Mouse (Mus musculus): ENCODE measurements around the gene Gabrd. TPM values are rescaled to one million over a fixed set of nuclear protein-coding genes. Genes with fewer than 3 reads are reported as not detected.
"Not testable (repeated sequence)": the region's sequence is repeated elsewhere in the genome, so short reads cannot be mapped to it uniquely, and the experiment has no call there.

The Gabrd gene
- 243 and 290 TPM in 2 replicates for polyA plus RNA-seq (2012; rRNA removed)

DNA sequence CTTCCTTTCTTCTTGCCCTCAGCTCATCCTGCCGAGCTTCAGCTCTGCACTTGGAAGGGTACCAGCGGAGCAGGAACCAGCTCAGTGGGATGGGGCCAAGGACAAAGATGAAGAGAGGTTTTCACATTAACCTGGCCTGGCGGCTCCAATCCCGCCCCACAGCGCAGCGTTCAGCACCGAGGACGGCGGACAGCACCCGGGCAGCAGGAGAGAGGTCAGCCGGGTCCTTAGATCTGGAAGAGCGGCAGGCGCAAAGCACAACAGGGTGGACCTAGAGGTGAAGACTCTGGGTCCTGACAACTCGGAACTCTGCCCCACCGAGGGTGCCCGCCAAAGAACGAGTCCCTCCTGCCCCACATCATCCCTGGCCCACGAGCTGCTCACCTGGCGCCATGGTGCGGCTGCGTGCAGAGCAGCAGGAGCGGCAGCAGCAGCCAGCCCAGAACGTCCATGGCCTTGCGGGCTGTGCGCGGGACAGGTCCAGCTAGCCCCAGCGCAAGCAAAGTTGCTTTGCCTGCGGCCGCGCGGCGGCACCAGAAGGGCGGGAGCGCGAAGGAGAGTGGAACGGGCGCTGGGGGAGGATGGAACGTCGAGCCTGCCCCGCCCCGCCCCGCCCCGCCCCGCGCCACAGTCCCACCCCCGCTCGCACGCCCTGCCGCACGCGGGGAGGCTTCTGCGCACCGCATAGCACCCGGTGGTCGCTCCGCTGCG is at the start of gene Gabrd:
Gene Gabrd, minus strand, starts transcription at position 602 of the 711 bp plus-strand sequence.
- peak; percentile 88 to 89 for DNase-seq
- Histone ChIP-seq H3K27me3 (ENCODE audit: control insufficient read depth, insufficient read depth, low read length) (no peaks in the 10 kb centered on the region), H3K4me3 (replicated peaks; ENCODE audit: insufficient read depth, low read depth, low read length) (peak within 1 kb of the TSS; percentile 79), H3K4me1 (ENCODE audit: control insufficient read depth, insufficient read depth, low read length) (peaks cover 25% of the 10 kb centered on the region; the same call in 1 of the 2 replicates), H3K27ac (ENCODE audit: insufficient read depth, low read length) (peak within 1 kb of the TSS; percentile 85)
- peak; percentile 88 for TF ChIP-seq POLR2A (IDR thresholded peaks at IDR 0.05; ENCODE audit: borderline replicate concordance, insufficient read depth, low read length)
- TF ChIP-seq CTCF (IDR thresholded peaks at IDR 0.05; ENCODE audit: borderline replicate concordance, insufficient read depth, low read depth, low read length), result no peak
- WGBS, result 1% methylated on average over 50 of the region's 57 CpGs

DNA sequence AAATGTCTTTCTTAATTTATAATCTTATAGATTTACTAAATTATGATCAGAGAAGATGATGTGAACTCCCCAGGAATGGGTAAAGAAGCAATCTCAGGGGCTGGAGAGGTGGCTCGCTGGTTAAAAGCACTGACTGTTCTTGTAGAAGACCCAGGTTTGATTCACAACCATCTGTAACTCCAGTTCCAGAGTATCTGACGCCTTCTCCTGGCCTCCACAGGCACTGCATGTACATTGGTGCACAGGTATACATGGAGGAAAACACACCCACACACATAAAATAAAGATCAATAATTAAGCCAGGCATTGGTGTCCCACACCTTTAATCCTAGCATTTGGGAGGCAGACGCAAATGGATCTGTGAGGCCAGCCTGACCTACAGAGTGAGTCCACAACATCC is 44.9 kb upstream of the Gabrd start:
- H3K27ac ChIP-seq (ENCODE audit: insufficient read depth, low read length), result no peak overlapping the region
- H3K27me3 ChIP-seq (ENCODE audit: control insufficient read depth, insufficient read depth, low read length), result no peaks in the 10 kb centered on the region
- no peak overlapping the region for H3K4me3 ChIP-seq (replicated peaks; ENCODE audit: insufficient read depth, low read depth, low read length)
- WGBS, result 85% methylated on average over 3 of the region's 3 CpGs
- DNase-seq, result no peak
- H3K4me1 ChIP-seq (ENCODE audit: control insufficient read depth, insufficient read depth, low read length), result peaks cover 3% of the 10 kb centered on the region; the same call in 1 of the 2 replicates
- TF ChIP-seq POLR2A (IDR thresholded peaks at IDR 0.05; ENCODE audit: borderline replicate concordance, insufficient read depth, low read length), result no peak
- 0 out of 2 replicates have a peak, but pooled peaks have one; percentile 18 for TF ChIP-seq CTCF (IDR thresholded peaks at IDR 0.05; ENCODE audit: borderline replicate concordance, insufficient read depth, low read depth, low read length)

GRCm38 (mm10) chr4:155433993-155434392 is 36.1 kb upstream of the Gabrd start:
- TF ChIP-seq POLR2A (IDR thresholded peaks at IDR 0.05; ENCODE audit: borderline replicate concordance, insufficient read depth, low read length), result no peak
- no peak for TF ChIP-seq CTCF (IDR thresholded peaks at IDR 0.05; ENCODE audit: borderline replicate concordance, insufficient read depth, low read depth, low read length)
- 85% methylated on average over 5 of the region's 5 CpGs for WGBS
- H3K27ac ChIP-seq (ENCODE audit: insufficient read depth, low read length), result no peak overlapping the region

DNA sequence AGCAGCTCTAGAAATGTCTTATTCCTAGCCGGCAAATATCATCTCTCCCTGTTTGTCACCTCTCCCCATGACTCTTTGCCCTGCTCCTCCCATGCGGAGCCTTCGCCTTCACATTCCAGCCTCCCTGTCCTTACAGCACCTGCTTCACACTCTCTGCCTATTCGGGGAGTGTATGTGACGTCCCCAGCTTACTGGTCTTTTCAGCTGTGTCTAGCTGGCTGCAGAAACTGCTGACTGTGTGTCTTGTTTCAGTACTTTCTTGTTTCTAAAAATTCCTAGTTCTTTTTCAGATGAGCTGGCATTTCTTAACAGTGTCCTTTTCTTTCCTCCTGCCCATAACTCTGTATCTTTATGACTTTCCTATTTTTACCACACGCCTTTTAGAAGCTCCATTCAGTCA is 34.4 kb upstream of the Gabrd start:
- Histone ChIP-seq H3K27ac (ENCODE audit: insufficient read depth, low read length) (no peak overlapping the region), H3K4me1 (ENCODE audit: control insufficient read depth, insufficient read depth, low read length) (no peaks in the 10 kb centered on the region), H3K4me3 (replicated peaks; ENCODE audit: insufficient read depth, low read depth, low read length) (no peak overlapping the region), H3K27me3 (ENCODE audit: control insufficient read depth, insufficient read depth, low read length) (no peaks in the 10 kb centered on the region; the same call in 1 of the 2 replicates)
- WGBS, result 90% methylated on average over 6 of the region's 6 CpGs
- TF ChIP-seq POLR2A (IDR thresholded peaks at IDR 0.05; ENCODE audit: borderline replicate concordance, insufficient read depth, low read length) (no peak), CTCF (IDR thresholded peaks at IDR 0.05; ENCODE audit: borderline replicate concordance, insufficient read depth, low read depth, low read length) (no peak)
- no peak for DNase-seq

More at GRCm38 (mm10) chr4:155433993-155434392, 36.1 kb upstream of the Gabrd start:
- Histone ChIP-seq H3K27me3 (ENCODE audit: control insufficient read depth, insufficient read depth, low read length) (no peaks in the 10 kb centered on the region), H3K4me3 (replicated peaks; ENCODE audit: insufficient read depth, low read depth, low read length) (no peak overlapping the region), H3K4me1 (ENCODE audit: control insufficient read depth, insufficient read depth, low read length) (peaks cover 3% of the 10 kb centered on the region; the same call in 1 of the 2 replicates)
- DNase-seq, result no peak

- Histone ChIP-seq H3K4me1 (ENCODE audit: control insufficient read depth, insufficient read depth, low read length) (no peaks in the 10 kb centered on the region), H3K27ac (ENCODE audit: insufficient read depth, low read length) (no peak overlapping the region), H3K4me3 (replicated peaks; ENCODE audit: insufficient read depth, low read depth, low read length) (no peak overlapping the region), H3K27me3 (ENCODE audit: control insufficient read depth, insufficient read depth, low read length) (no peaks in the 10 kb centered on the region; the same call in 1 of the 2 replicates)
- 81% methylated on average over 3 of the region's 3 CpGs for WGBS
- no peak for TF ChIP-seq POLR2A (IDR thresholded peaks at IDR 0.05; ENCODE audit: borderline replicate concordance, insufficient read depth, low read length)
- no peak for TF ChIP-seq CTCF (IDR thresholded peaks at IDR 0.05; ENCODE audit: borderline replicate concordance, insufficient read depth, low read depth, low read length)
- DNase-seq, result no peak
These were observed 31.3 kb upstream of the Gabrd start for GRCm38 (mm10) chr4:155429202-155429601.

DNA sequence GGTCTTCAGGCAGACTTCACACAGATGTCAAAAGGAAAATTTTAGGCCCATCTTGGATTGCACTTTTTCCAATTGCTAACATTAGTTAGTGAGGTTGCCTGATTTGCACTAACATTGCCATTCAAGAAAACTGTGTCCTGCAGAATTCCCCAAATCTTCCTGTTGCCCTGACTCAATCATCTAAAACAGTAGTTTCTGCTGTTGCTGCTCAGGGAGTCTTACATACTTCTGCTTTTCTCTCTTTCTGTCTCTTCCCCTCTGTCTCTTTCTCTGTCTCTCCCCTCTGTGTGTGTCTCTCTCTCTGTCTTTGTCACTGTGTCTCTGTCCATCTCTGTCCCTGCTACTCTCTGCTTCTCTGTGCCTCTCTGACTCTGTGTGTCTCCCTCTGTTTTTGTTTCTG is 30.5 kb upstream of the Gabrd start:
- no peaks in the 10 kb centered on the region for H3K4me1 ChIP-seq (ENCODE audit: control insufficient read depth, insufficient read depth, low read length)
- no peak for DNase-seq
- H3K27me3 ChIP-seq (ENCODE audit: control insufficient read depth, insufficient read depth, low read length), result no peaks in the 10 kb centered on the region; the same call in 1 of the 2 replicates
- no peak overlapping the region for H3K4me3 ChIP-seq (replicated peaks; ENCODE audit: insufficient read depth, low read depth, low read length)
- TF ChIP-seq CTCF (IDR thresholded peaks at IDR 0.05; ENCODE audit: borderline replicate concordance, insufficient read depth, low read depth, low read length) (no peak), POLR2A (IDR thresholded peaks at IDR 0.05; ENCODE audit: borderline replicate concordance, insufficient read depth, low read length) (no peak)
- no peak overlapping the region for H3K27ac ChIP-seq (ENCODE audit: insufficient read depth, low read length)

DNA sequence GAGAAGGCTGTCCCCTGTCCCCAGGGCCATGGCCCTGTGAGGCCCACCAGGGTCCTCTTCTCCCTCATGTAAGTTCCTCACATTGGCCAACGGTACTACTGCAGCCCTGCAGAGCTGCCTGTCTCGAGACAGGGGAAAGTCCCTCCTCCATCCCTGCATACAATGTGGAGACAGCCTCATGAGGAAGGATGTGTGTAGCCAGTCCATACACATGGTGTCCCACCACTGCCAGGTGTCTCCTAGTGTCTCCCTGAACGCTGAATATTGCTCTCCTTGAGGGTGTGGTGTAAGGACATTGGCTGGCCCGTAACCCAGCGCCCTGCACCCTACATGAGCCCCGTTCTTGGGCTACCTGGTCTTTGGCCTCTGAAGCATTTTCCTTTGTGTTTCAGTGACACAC is 28.4 kb upstream of the Gabrd start:
- TF ChIP-seq CTCF (IDR thresholded peaks at IDR 0.05; ENCODE audit: borderline replicate concordance, insufficient read depth, low read depth, low read length) (no peak), POLR2A (IDR thresholded peaks at IDR 0.05; ENCODE audit: borderline replicate concordance, insufficient read depth, low read length) (no peak)
- Histone ChIP-seq H3K4me1 (ENCODE audit: control insufficient read depth, insufficient read depth, low read length) (peaks cover under 1% of the 10 kb centered on the region; the same call in 1 of the 2 replicates), H3K27ac (ENCODE audit: insufficient read depth, low read length) (no peak overlapping the region), H3K4me3 (replicated peaks; ENCODE audit: insufficient read depth, low read depth, low read length) (no peak overlapping the region), H3K27me3 (ENCODE audit: control insufficient read depth, insufficient read depth, low read length) (no peaks in the 10 kb centered on the region; the same call in 1 of the 2 replicates)
- 91% methylated on average over 6 of the region's 6 CpGs for WGBS
- no peak for DNase-seq

- WGBS, result 59% methylated on average over 5 of the region's 5 CpGs
- H3K4me3 ChIP-seq (replicated peaks; ENCODE audit: insufficient read depth, low read depth, low read length), result no peak overlapping the region
- no peaks in the 10 kb centered on the region; the same call in 1 of the 2 replicates for H3K27me3 ChIP-seq (ENCODE audit: control insufficient read depth, insufficient read depth, low read length)
- no peak for DNase-seq
- TF ChIP-seq CTCF (IDR thresholded peaks at IDR 0.05; ENCODE audit: borderline replicate concordance, insufficient read depth, low read depth, low read length), result no peak
- no peak for TF ChIP-seq POLR2A (IDR thresholded peaks at IDR 0.05; ENCODE audit: borderline replicate concordance, insufficient read depth, low read length)
- no peak overlapping the region for H3K27ac ChIP-seq (ENCODE audit: insufficient read depth, low read length)
- peaks cover 21% of the 10 kb centered on the region for H3K4me1 ChIP-seq (ENCODE audit: control insufficient read depth, insufficient read depth, low read length)
These were observed 26.1 kb upstream of the Gabrd start for GRCm38 (mm10) chr4:155423988-155424387.

GRCm38 (mm10) chr4:155421412-155422370 is 23.8 kb upstream of the Gabrd start:
- DNase-seq; H3K27me3 ChIP-seq (ENCODE audit: control insufficient read depth, insufficient read depth, low read length); H3K4me3 ChIP-seq (replicated peaks; ENCODE audit: insufficient read depth, low read depth, low read length); H3K27ac ChIP-seq (ENCODE audit: insufficient read depth, low read length): not testable (repeated sequence)
- peaks cover 21% of the 10 kb centered on the region for H3K4me1 ChIP-seq (ENCODE audit: control insufficient read depth, insufficient read depth, low read length)
- 90% methylated on average over 23 of the region's 30 CpGs for WGBS
